Mouse (Mus musculus): ENCODE data around the gene Pik3r5. TPM values are rescaled to one million over a fixed set of nuclear protein-coding genes. Genes with fewer than 3 reads are reported as not detected.

The Pik3r5 gene
- polyA plus RNA-seq, 1 experiment from 2014 or later, result 0.65 TPM

DNA sequence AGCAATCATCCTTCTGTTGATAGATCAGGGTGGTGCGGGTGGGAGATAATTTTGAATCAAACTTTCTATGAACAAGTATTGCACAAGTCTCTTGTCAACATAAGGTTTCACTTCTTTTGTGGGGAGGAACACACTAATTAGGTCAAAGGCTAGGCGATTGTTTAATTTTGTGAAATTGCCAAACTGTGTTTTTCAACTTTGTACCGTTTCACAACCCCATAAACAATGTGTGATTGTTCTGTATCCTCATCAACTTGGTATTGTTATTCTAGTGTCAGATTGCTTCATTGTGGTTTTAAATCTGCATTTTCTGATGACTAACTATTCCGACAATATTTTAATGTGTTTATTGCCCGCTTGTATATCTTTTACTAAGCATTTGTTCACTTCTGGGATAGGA is 27.6 kb downstream of the Pik3r5 start:
- Histone ChIP-seq H3K4me3 (ENCODE audit: control insufficient read depth in 1 of 2, insufficient read depth in 1 of 2, low read depth in 1 of 2, low read length in 2 of 2) (no peak overlapping the region), H3K27me3 (ENCODE audit: control insufficient read depth, insufficient read depth, low read length) (0 out of 2 replicates have a peak, but pooled peaks cover 5% of the 10 kb centered on the region), H3K4me1 (ENCODE audit: control insufficient read depth in 2 of 2, insufficient read depth in 2 of 2, low read length in 2 of 2) (no peaks in the 10 kb centered on the region), H3K4me2 (ENCODE audit: low read length) (no peak overlapping the region), H3K27ac (replicated peaks in 1 of 2; ENCODE audit: control insufficient read depth in 1 of 2, insufficient read depth in 1 of 2, low read depth in 2 of 2, low read length in 2 of 2) (no peak overlapping the region), H3K9me3 (ENCODE audit: control insufficient read depth, low read length) (no peaks in the 10 kb centered on the region), H3K36me3 (ENCODE audit: control insufficient read depth, insufficient read depth, low read length) (no peaks in the 10 kb centered on the region), H3K9ac (ENCODE audit: low read length) (no peak overlapping the region)
- 85% methylated on average over 5 of the region's 5 CpGs for WGBS
- no peak for ATAC-seq (ENCODE audit: insufficient number of reproducible peaks, insufficient read depth, low FRiP score, low read depth)

DNA sequence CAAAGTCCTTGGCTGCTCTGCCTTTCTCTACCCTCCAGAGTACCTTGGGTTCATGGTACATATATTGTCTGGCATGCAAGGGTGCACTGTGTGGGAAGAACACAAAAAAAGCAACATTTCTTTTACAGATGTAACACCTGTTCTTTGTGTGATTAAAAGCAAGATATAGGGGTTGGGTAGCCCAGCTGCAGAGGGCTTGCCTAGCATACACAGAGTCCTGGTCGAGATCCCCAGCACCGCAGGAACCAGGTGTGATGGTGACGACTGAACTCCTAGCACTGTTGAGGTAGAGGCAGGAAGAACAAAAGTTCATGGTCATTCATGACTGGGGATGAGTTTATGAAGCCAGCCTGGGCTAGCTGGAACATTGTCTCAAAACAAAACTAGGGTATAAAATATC is 30.8 kb downstream of the Pik3r5 start:
- H3K4me2 ChIP-seq (ENCODE audit: low read length), result no peak overlapping the region

DNA sequence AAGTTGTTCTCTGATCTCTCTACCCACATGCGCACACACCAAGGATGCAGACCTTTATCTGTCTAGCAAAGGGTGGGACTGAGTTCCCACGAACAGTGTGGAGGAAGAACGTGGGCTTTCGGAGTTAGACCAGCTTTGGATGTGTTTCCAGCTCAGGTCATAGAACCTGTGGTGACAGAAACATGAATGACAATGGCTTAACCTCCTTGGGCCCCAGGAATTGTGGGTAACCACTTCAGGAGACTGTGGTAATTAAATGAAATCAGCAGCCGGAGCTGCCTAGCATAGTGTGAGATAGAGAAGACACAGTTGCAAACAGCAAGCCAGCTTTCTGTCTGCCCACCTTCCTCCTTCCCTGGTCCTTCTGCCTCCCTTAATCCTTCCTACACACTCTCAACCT is 32.3 kb downstream of the Pik3r5 start:
- no peak overlapping the region for H3K4me2 ChIP-seq (ENCODE audit: low read length)
- ATAC-seq (ENCODE audit: insufficient number of reproducible peaks, insufficient read depth, low FRiP score, low read depth), result no peak
- 0 out of 2 replicates have a peak, but pooled peaks cover 5% of the 10 kb centered on the region for H3K27me3 ChIP-seq (ENCODE audit: control insufficient read depth, insufficient read depth, low read length)
- H3K4me3 ChIP-seq (ENCODE audit: control insufficient read depth in 1 of 2, insufficient read depth in 1 of 2, low read depth in 1 of 2, low read length in 2 of 2), result no peak overlapping the region
- H3K36me3 ChIP-seq (ENCODE audit: control insufficient read depth, insufficient read depth, low read length), result no peaks in the 10 kb centered on the region
- no peak overlapping the region for H3K27ac ChIP-seq (replicated peaks in 1 of 2; ENCODE audit: control insufficient read depth in 1 of 2, insufficient read depth in 1 of 2, low read depth in 2 of 2, low read length in 2 of 2)
- WGBS, result 70% methylated on average over 5 of the region's 5 CpGs
- H3K4me1 ChIP-seq (ENCODE audit: control insufficient read depth in 2 of 2, insufficient read depth in 2 of 2, low read length in 2 of 2), result no peaks in the 10 kb centered on the region
- no peaks in the 10 kb centered on the region for H3K9me3 ChIP-seq (ENCODE audit: control insufficient read depth, low read length)
- H3K9ac ChIP-seq (ENCODE audit: low read length), result no peak overlapping the region

More for the DNA sequence above, 30.8 kb downstream of the Pik3r5 start:
- H3K27ac ChIP-seq (replicated peaks in 1 of 2; ENCODE audit: control insufficient read depth in 1 of 2, insufficient read depth in 1 of 2, low read depth in 2 of 2, low read length in 2 of 2), result no peak overlapping the region
- WGBS, result 58% methylated on average over 3 of the region's 3 CpGs
- H3K4me3 ChIP-seq (ENCODE audit: control insufficient read depth in 1 of 2, insufficient read depth in 1 of 2, low read depth in 1 of 2, low read length in 2 of 2), result no peak overlapping the region
- no peaks in the 10 kb centered on the region for H3K4me1 ChIP-seq (ENCODE audit: control insufficient read depth in 2 of 2, insufficient read depth in 2 of 2, low read length in 2 of 2)
- 0 out of 2 replicates have a peak, but pooled peaks cover 5% of the 10 kb centered on the region for H3K27me3 ChIP-seq (ENCODE audit: control insufficient read depth, insufficient read depth, low read length)
- H3K36me3 ChIP-seq (ENCODE audit: control insufficient read depth, insufficient read depth, low read length), result no peaks in the 10 kb centered on the region
- no peaks in the 10 kb centered on the region for H3K9me3 ChIP-seq (ENCODE audit: control insufficient read depth, low read length)
- no peak for ATAC-seq (ENCODE audit: insufficient number of reproducible peaks, insufficient read depth, low FRiP score, low read depth)
- no peak overlapping the region for H3K9ac ChIP-seq (ENCODE audit: low read length)

- H3K4me2 ChIP-seq (ENCODE audit: low read length), result no peak overlapping the region
- H3K4me1 ChIP-seq (ENCODE audit: control insufficient read depth in 2 of 2, insufficient read depth in 2 of 2, low read length in 2 of 2), result no peaks in the 10 kb centered on the region
- ATAC-seq (ENCODE audit: insufficient number of reproducible peaks, insufficient read depth, low FRiP score, low read depth), result no peak
- no peaks in the 10 kb centered on the region for H3K9me3 ChIP-seq (ENCODE audit: control insufficient read depth, low read length)
- no peak overlapping the region for H3K27ac ChIP-seq (replicated peaks in 1 of 2; ENCODE audit: control insufficient read depth in 1 of 2, insufficient read depth in 1 of 2, low read depth in 2 of 2, low read length in 2 of 2)
- no peak overlapping the region for H3K9ac ChIP-seq (ENCODE audit: low read length)
- WGBS, result 60% methylated on average over 2 of the region's 2 CpGs
- no peaks in the 10 kb centered on the region for H3K36me3 ChIP-seq (ENCODE audit: control insufficient read depth, insufficient read depth, low read length)
- H3K4me3 ChIP-seq (ENCODE audit: control insufficient read depth in 1 of 2, insufficient read depth in 1 of 2, low read depth in 1 of 2, low read length in 2 of 2), result no peak overlapping the region
- H3K27me3 ChIP-seq (ENCODE audit: control insufficient read depth, insufficient read depth, low read length), result peaks cover 10% of the 10 kb centered on the region; the same call in 1 of the 2 replicates
These were observed 33.2 kb downstream of the Pik3r5 start for GRCm38 (mm10) chr11:68465090-68465489.

GRCm38 (mm10) chr11:68467441-68467840 is 35.5 kb downstream of the Pik3r5 start:
- Histone ChIP-seq H3K9me3 (ENCODE audit: control insufficient read depth, low read length) (no peaks in the 10 kb centered on the region), H3K27me3 (ENCODE audit: control insufficient read depth, insufficient read depth, low read length) (peaks cover 10% of the 10 kb centered on the region; the same call in 1 of the 2 replicates), H3K4me1 (ENCODE audit: control insufficient read depth in 2 of 2, insufficient read depth in 2 of 2, low read length in 2 of 2) (no peaks in the 10 kb centered on the region), H3K36me3 (ENCODE audit: control insufficient read depth, insufficient read depth, low read length) (no peaks in the 10 kb centered on the region), H3K9ac (ENCODE audit: low read length) (no peak overlapping the region), H3K27ac (replicated peaks in 1 of 2; ENCODE audit: control insufficient read depth in 1 of 2, insufficient read depth in 1 of 2, low read depth in 2 of 2, low read length in 2 of 2) (no peak overlapping the region), H3K4me3 (ENCODE audit: control insufficient read depth in 1 of 2, insufficient read depth in 1 of 2, low read depth in 1 of 2, low read length in 2 of 2) (no peak overlapping the region), H3K4me2 (ENCODE audit: low read length) (no peak overlapping the region)
- 81% methylated on average over 7 of the region's 7 CpGs for WGBS
- ATAC-seq (ENCODE audit: insufficient number of reproducible peaks, insufficient read depth, low FRiP score, low read depth), result no peak

GRCm38 (mm10) chr11:68467962-68468612 is 36.2 kb downstream of the Pik3r5 start:
- Histone ChIP-seq H3K27me3 (ENCODE audit: control insufficient read depth, insufficient read depth, low read length) (peaks cover 10% of the 10 kb centered on the region; the same call in 1 of the 2 replicates), H3K9ac (ENCODE audit: low read length) (no peak overlapping the region), H3K36me3 (ENCODE audit: control insufficient read depth, insufficient read depth, low read length) (no peaks in the 10 kb centered on the region), H3K27ac (replicated peaks in 1 of 2; ENCODE audit: control insufficient read depth in 1 of 2, insufficient read depth in 1 of 2, low read depth in 2 of 2, low read length in 2 of 2) (no peak overlapping the region), H3K4me2 (ENCODE audit: low read length) (no peak overlapping the region), H3K4me1 (ENCODE audit: control insufficient read depth in 2 of 2, insufficient read depth in 2 of 2, low read length in 2 of 2) (no peaks in the 10 kb centered on the region), H3K4me3 (ENCODE audit: control insufficient read depth in 1 of 2, insufficient read depth in 1 of 2, low read depth in 1 of 2, low read length in 2 of 2) (no peak overlapping the region), H3K9me3 (ENCODE audit: control insufficient read depth, low read length) (no peaks in the 10 kb centered on the region)
- no peak for ATAC-seq (ENCODE audit: insufficient number of reproducible peaks, insufficient read depth, low FRiP score, low read depth)
- WGBS, result 70% methylated on average over 9 of the region's 9 CpGs

DNA sequence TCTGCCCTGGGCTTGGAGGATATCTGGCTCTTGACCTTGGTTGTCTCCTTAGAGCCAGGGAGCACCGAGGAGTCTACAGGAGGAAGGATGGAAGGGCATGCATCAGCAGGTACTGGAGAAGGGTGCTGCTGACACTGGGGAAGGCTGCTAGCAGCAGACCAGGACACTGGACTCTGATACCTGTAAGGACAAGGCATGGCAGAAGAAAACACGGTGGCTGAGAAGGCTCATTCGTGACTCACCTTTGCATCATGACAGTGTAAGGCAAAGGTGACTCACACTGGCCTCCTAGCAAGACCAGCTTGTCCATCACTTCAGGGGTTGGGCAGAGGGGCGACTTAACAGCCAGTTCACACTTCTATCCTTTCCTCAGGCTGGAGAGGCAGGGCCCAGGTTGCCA is 37.0 kb downstream of the Pik3r5 start:
- WGBS, result 58% methylated on average over 4 of the region's 4 CpGs
- Histone ChIP-seq H3K4me2 (ENCODE audit: low read length) (no peak overlapping the region), H3K27me3 (ENCODE audit: control insufficient read depth, insufficient read depth, low read length) (peaks cover 5% of the 10 kb centered on the region; the same call in 1 of the 2 replicates), H3K36me3 (ENCODE audit: control insufficient read depth, insufficient read depth, low read length) (no peaks in the 10 kb centered on the region), H3K27ac (replicated peaks in 1 of 2; ENCODE audit: control insufficient read depth in 1 of 2, insufficient read depth in 1 of 2, low read depth in 2 of 2, low read length in 2 of 2) (no peak overlapping the region), H3K4me3 (ENCODE audit: control insufficient read depth in 1 of 2, insufficient read depth in 1 of 2, low read depth in 1 of 2, low read length in 2 of 2) (no peak overlapping the region), H3K4me1 (ENCODE audit: control insufficient read depth in 2 of 2, insufficient read depth in 2 of 2, low read length in 2 of 2) (no peaks in the 10 kb centered on the region), H3K9me3 (ENCODE audit: control insufficient read depth, low read length) (no peaks in the 10 kb centered on the region), H3K9ac (ENCODE audit: low read length) (no peak overlapping the region)
- no peak for ATAC-seq (ENCODE audit: insufficient number of reproducible peaks, insufficient read depth, low FRiP score, low read depth)

Measured in heart, embryonic 14.5 days (tissue).